Mouse (Mus musculus): ENCODE data around the gene Asprv1.
A peak's percentile ranks its signal among the peaks of the same experiment; 100 is the strongest.

The Asprv1 gene

DNA sequence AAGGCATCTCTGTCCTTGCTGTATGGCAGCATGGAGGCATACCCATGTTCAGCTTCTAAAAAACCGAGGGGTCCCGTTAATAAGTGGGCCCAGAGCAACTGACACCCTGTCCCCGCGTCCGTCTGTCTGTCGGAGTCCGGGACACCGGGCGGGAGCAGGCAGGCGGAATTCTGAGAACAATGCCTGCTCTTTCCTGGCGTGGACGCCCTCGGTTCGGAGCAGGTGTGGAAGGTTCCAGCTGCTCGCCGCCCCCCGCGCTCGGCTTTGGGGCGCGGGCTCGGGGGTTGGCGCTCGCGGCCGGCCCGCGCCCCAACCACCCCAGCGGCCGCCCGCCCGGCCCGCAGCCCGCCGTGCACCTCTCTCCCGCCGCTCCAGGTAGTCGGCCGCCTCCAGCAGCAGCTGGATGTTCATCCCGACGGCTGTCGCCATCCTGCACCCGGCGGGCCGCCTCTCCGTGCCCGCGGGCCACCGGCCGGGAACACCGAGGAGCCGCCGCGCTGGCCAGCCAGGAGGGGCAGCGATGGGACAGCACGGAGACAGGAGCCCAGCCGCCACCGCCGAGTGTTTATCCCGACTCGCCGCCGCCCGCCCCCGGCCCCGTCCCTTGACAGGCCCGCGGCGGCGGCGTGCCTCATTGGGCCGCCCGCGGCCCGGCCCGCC, 40.7 kb downstream of the Asprv1 start, which contains the start of gene Mxd1:
Mxd1 (minus strand) TSS at position 582 of the 660 bp plus-strand sequence.
- DNase-seq, result no peak

- peak; percentile 100 for DNase-seq
Observed at GRCm38 (mm10) chr6:86669240-86669727, 41.3 kb downstream of the Asprv1 start.

DNA sequence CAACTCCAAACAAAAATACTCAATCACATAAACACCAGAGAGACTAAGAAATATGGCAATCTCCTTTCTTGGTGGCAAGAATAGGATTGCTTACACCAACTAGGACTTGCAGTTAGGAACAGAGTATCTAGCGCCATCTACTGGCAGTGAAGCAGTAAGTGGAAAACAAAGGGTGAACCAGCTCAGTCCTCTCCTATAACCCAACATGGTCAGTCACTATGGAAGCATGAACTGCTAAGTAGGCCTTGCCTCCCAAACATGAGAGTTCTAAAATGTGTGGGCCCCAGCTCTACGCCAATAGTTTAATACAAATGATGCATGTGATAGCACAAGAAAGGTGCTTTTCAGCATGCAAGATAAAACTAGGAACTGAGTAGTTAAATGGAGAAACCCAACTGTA, 42.9 kb downstream of the Asprv1 start:
- DNase-seq, result peak; percentile 94

DNA sequence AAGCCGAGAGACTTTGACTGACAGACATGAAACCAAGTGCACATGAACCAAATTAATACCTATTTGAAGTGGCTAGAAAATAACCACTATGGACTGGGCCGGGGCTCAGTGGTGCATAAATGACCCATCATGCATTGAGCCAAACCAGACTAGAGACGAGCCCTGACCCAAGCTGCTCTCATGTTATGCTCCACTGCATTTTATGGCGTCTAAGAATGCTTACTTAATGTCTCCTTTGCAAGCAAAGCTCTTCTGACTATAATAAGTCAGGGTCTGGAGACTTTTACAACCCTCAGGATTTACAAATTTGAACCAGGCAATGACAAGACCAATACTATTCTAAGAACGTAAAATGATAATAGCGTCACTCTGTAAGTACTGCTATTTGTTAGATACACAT, 50.4 kb downstream of the Asprv1 start:
- DNase-seq, result no peak
